Mouse (Mus musculus) natural killer cell, adult 2 months (primary cell): ENCODE measurements around the gene 1500009L16Rik.
A peak's percentile ranks its signal among the peaks of the same experiment; 100 is the strongest.

Source experiments
- DNase-seq, 2 experiments: peaks; one replicate each; pipeline ENCODE4 v3.0.0; 2022; ENCODE audit warnings: low spot score in 2 of 2

1500009L16Rik gene

GRCm38 (mm10) chr10:83722579-83723031, at the start of gene 1500009L16Rik:
Gene 1500009L16Rik (plus strand): TSS chr10:83722865.
- DNase-seq, result peak in 1 of 2 experiments; percentile 10

- no peak for DNase-seq
These were observed 41.3 kb upstream of the 1500009L16Rik start for GRCm38 (mm10) chr10:83681334-83681733.

- no peak for DNase-seq
These were observed 34.5 kb upstream of the 1500009L16Rik start for GRCm38 (mm10) chr10:83688215-83688614.

- DNase-seq, result no peak
These were observed 30.3 kb upstream of the 1500009L16Rik start for GRCm38 (mm10) chr10:83692175-83692895.

GRCm38 (mm10) chr10:83696226-83696625, 26.4 kb upstream of the 1500009L16Rik start:
- DNase-seq, result no peak

GRCm38 (mm10) chr10:83706628-83707027, 16.0 kb upstream of the 1500009L16Rik start:
- DNase-seq, result no peak

- no peak for DNase-seq
These were observed 12.7 kb upstream of the 1500009L16Rik start for GRCm38 (mm10) chr10:83709920-83710319.

- no peak for DNase-seq
These were observed 10.9 kb upstream of the 1500009L16Rik start for GRCm38 (mm10) chr10:83711769-83712168.

GRCm38 (mm10) chr10:83718855-83719474, 3.7 kb upstream of the 1500009L16Rik start:
- DNase-seq, result no peak

GRCm38 (mm10) chr10:83723055-83723454, 390 bp downstream of the 1500009L16Rik start:
- no peak for DNase-seq

GRCm38 (mm10) chr10:83724351-83725059, 1.8 kb downstream of the 1500009L16Rik start:
- DNase-seq, result no peak

GRCm38 (mm10) chr10:83726164-83726563, 3.5 kb downstream of the 1500009L16Rik start:
- DNase-seq, result no peak

- no peak for DNase-seq
These were observed 5.2 kb downstream of the 1500009L16Rik start for GRCm38 (mm10) chr10:83727846-83728245.

GRCm38 (mm10) chr10:83728529-83728928, 5.9 kb downstream of the 1500009L16Rik start:
- DNase-seq, result no peak

- no peak for DNase-seq
These were observed 6.4 kb downstream of the 1500009L16Rik start for GRCm38 (mm10) chr10:83729076-83729475.

- peak; percentile 55 to 70 for DNase-seq
These were observed 6.8 kb downstream of the 1500009L16Rik start for GRCm38 (mm10) chr10:83729492-83729891.

GRCm38 (mm10) chr10:83733725-83734124, 11.1 kb downstream of the 1500009L16Rik start:
- no peak for DNase-seq

- no peak for DNase-seq
These were observed 16.5 kb downstream of the 1500009L16Rik start for GRCm38 (mm10) chr10:83738996-83739655.

- DNase-seq, result no peak
These were observed 22.0 kb downstream of the 1500009L16Rik start for GRCm38 (mm10) chr10:83744656-83745055.

GRCm38 (mm10) chr10:83753056-83753455, 30.4 kb downstream of the 1500009L16Rik start:
- DNase-seq, result no peak

- DNase-seq, result no peak
These were observed 34.8 kb downstream of the 1500009L16Rik start for GRCm38 (mm10) chr10:83757343-83757962.
